Mouse (Mus musculus) limb, embryonic 11.5 days (tissue): ENCODE data around the gene Dpp9. TPM values are rescaled to one million over a fixed set of nuclear protein-coding genes. Genes with fewer than 3 reads are reported as not detected.
"Not testable (repeated sequence)": the region's sequence is repeated elsewhere in the genome, so short reads cannot be mapped to it uniquely, and the experiment has no call there.

Experiments used
- ATAC-seq: fragments of 200-750 bp; cut with Nextera tagmentation; 2 replicates; pipeline ENCODE4 v1.8.0; 2017; ENCODE audit warnings: low read depth; ENCODE audit not compliant: insufficient number of reproducible peaks, low FRiP score, low TSS enrichment
- DNase-seq: peaks from one replicate; pipeline ENCODE4 v3.0.0-alpha.2; 2015; ENCODE audit warnings: low spot score
- H3K27ac ChIP-seq: fragments of 300-500 bp; sonication (generic); replicated peaks from 2 replicates; pipeline ENCODE4 v1.5.1; 2014; ENCODE audit warnings: low read depth, mild to moderate bottlenecking, low read length
- H3K27me3 ChIP-seq: fragments of 300-500 bp; sonication (generic); 2 replicates; pipeline ENCODE4 v1.6.1; 2014; ENCODE audit warnings: mild to moderate bottlenecking, low read length, mixed read lengths; ENCODE audit not compliant: control insufficient read depth, insufficient read depth
- H3K36me3 ChIP-seq: fragments of 300-500 bp; sonication (generic); 2 replicates; pipeline ENCODE4 v1.6.1; 2014; ENCODE audit warnings: mild to moderate bottlenecking, low read length, moderate library complexity, mixed read lengths; ENCODE audit not compliant: control insufficient read depth, insufficient read depth
- H3K4me1 ChIP-seq: fragments of 300-500 bp; sonication (generic); 2 replicates; pipeline ENCODE4 v1.6.1; 2014; ENCODE audit warnings: low read length, mixed read lengths; ENCODE audit not compliant: control insufficient read depth, insufficient read depth
- H3K4me2 ChIP-seq: fragments of 300-500 bp; sonication (generic); 2 replicates; pipeline ENCODE4 v1.6.1; 2014; ENCODE audit warnings: low read depth, mild to moderate bottlenecking, moderate library complexity; ENCODE audit not compliant: severe bottlenecking
- H3K4me3 ChIP-seq: fragments of 300-500 bp; sonication (generic); 2 replicates; pipeline ENCODE4 v1.5.1; 2014; ENCODE audit warnings: low read depth, low read length
- H3K9ac ChIP-seq: fragments of 300-500 bp; sonication (generic); 2 replicates; pipeline ENCODE4 v1.6.1; 2014; ENCODE audit warnings: mild to moderate bottlenecking, low read length
- H3K9me3 ChIP-seq: fragments of 300-500 bp; sonication (generic); 2 replicates; pipeline ENCODE4 v1.6.1; 2016; ENCODE audit warnings: low read length; ENCODE audit not compliant: control insufficient read depth
- WGBS: fragments of 180-500 bp; shearing (Covaris S2); extraction: QIAGEN DNeasy Blood & Tissue Kit; methylation state at CpG from one replicate; pipeline ENCODE4 v1.1.7; 2014; 5-methylcytosine and 5-hydroxymethylcytosine counted together
- polyA plus RNA-seq: library from polyadenylated mRNA; unstranded; fragments of >200 nt; fragmentation: Nextera tagmentation; extraction: Ambion mirVana; gene quantifications from 2 replicates; pipeline ENCODE4 v1.2.1, GENCODE M21; 2014

The Dpp9 gene
- polyA plus RNA-seq, 1 experiment from 2014 or later, result 34.3 TPM

DNA sequence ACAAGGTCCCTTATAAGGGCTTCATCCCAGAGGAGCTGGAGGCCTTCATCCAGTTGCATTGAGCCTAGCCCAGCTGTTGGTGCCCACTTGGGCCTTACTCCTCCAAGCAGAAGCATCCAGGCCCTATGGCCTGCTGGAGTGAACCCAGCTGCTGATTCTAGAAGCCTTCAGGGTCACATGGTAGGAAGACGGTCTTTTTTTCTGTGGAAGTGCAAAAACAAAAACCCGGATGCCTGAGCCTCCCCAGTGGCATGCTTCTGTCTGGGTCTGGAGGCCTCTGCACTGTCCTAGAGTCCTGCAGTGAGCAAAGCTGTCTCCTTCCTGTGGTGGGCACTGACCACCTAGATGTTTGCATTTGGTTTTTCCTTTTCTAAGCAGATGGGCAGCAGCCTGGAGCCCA lies 40.1 kb upstream of the Dpp9 start:
- H3K36me3 ChIP-seq, result peaks cover 12% of the 10 kb centered on the region
- not testable (repeated sequence) for ATAC-seq, H3K27ac ChIP-seq, H3K27me3 ChIP-seq, DNase-seq, H3K4me2 ChIP-seq, H3K9ac ChIP-seq, H3K4me1 ChIP-seq, H3K4me3 ChIP-seq, H3K9me3 ChIP-seq
- 80% methylated on average over 2 of the region's 2 CpGs for WGBS

DNA sequence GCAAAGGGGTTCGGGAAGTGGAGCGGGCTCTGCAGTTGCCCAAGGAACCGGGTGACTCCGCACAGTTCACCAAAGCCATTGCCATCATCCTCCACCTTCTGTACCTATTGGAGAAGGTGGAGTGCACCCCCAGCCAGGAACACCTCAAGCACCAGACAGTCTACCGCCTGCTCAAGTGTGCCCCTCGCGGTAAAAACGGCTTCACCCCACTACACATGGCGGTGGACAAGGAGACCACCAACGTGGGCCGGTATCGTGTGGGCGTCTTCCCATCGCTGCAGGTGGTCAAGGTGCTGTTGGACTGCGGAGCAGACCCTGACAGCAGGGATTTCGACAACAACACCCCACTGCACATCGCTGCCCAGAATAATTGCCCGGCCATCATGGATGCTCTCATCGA lies 39.6 kb upstream of the Dpp9 start:
- not testable (repeated sequence) for ATAC-seq, H3K27ac ChIP-seq, H3K9me3 ChIP-seq, DNase-seq, H3K4me2 ChIP-seq, H3K4me3 ChIP-seq, H3K4me1 ChIP-seq, H3K9ac ChIP-seq, H3K27me3 ChIP-seq
- 94% methylated on average over 19 of the region's 19 CpGs for WGBS
- H3K36me3 ChIP-seq, result peaks cover 12% of the 10 kb centered on the region

DNA sequence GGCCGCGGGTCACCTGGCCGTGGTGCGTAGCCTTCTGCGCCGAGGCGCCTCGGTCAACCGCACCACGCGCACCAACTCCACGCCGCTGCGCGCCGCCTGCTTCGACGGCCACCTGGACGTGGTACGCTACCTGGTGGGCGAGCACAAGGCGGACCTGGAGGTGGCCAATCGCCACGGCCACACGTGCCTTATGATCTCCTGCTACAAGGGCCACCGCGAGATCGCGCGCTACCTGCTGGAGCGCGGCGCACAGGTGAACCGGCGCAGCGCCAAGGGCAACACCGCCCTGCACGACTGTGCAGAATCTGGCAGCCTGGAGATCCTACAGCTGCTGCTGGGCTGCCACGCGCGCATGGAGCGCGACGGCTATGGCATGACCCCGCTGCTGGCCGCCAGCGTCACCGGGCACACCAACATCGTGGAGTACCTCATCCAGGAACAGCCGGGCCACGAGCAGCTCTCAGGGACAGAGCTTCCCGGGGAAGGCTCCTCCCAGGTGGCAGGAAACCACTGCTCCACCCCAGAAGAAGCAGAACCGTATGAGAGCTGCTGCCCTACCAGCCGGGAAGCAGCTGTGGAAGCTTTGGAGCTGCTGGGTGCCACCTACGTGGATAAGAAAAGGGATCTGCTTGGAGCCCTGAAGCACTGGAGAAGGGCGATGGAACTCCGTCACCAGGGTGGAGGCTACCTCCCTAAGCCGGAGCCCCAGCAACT lies 38.6 kb upstream of the Dpp9 start:
- H3K4me1 ChIP-seq, result 0 out of 2 replicates have a peak, but pooled peaks cover 3% of the 10 kb centered on the region
- peak overlapping the region; percentile 43; the same call in 1 of the 2 replicates for H3K9ac ChIP-seq
- WGBS, result 10% methylated on average over 53 of the region's 58 CpGs
- H3K9me3 ChIP-seq, result no peaks in the 10 kb centered on the region
- DNase-seq, result no peak
- H3K4me2 ChIP-seq, result peak overlapping the region; percentile 90
- peaks cover 12% of the 10 kb centered on the region for H3K36me3 ChIP-seq
- H3K27ac ChIP-seq, result no peak overlapping the region
- H3K4me3 ChIP-seq, result peak overlapping the region; percentile 65
- no peaks in the 10 kb centered on the region for H3K27me3 ChIP-seq
- no peak for ATAC-seq

DNA sequence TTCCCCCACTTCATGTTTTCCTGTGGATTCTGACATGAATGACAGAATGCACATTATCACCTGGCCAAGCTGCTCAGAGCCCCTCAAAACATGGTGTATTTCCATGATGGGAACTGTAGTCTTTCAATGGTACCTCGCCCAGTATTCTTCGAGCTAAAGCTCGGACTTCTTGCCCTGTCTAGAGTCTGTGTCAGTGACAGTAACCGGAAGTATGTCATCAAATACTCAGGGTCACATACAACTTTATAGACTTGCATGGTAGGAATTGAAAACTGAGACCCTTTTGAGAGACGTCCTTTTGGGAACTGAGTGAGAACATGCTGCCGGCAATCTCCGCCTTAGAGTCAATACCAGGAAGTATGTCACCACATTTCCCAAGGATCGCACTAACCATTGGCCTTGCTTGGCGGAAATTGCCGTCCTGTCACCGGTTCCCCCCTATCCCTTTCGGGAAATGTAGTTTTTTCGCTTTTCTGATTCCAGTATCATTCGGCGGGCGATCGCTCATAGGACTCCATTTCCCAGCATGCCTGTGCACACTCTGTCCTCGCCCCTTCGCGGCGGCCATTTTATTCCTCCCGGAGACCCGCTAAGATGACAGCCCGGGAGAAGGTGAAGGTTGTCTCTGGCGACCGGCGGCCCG lies 37.7 kb upstream of the Dpp9 start, which contains the start of gene Fem1a:
Gene Fem1a (plus strand): TSS at position 572 of the 643 bp plus-strand sequence.
- DNase-seq, result peak; percentile 91
- under 1% methylated on average over 28 of the region's 28 CpGs for WGBS

DNA sequence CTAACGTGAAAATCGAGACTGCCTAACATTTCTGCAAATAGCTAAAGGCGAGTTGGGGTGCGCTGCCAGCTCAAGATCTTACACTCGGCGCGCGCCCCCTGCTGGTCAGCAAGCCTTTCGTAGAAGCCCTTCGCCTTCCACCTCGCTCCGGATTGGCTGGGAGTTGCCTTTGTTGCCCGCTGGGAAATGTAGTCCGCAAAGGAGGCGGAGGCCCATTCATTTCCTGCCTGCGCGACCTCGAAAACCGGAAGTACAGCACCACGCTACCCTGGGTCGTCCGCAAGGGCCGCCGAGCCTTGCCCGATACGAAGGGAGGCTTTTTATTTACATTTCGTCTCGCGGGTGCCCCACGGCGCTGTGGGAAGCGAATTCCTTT lies 37.1 kb upstream of the Dpp9 start:
- ATAC-seq (peak; percentile 83), DNase-seq (peak; percentile 99)
- H3K4me2 ChIP-seq, result peak overlapping the region; percentile 67
- H3K36me3 ChIP-seq, result peaks cover 4% of the 10 kb centered on the region; the same call in 1 of the 2 replicates
- WGBS, result under 1% methylated on average over 32 of the region's 32 CpGs
- no peaks in the 10 kb centered on the region for H3K27me3 ChIP-seq
- H3K4me1 ChIP-seq, result peaks cover 6% of the 10 kb centered on the region; the same call in 1 of the 2 replicates
- no peaks in the 10 kb centered on the region for H3K9me3 ChIP-seq
- peak overlapping the region; percentile 56; the same call in 1 of the 2 replicates for H3K27ac ChIP-seq
- H3K9ac ChIP-seq, result no peak overlapping the region
- H3K4me3 ChIP-seq, result peak overlapping the region; percentile 65

More for the DNA sequence above, 37.7 kb upstream of the Dpp9 start, which contains the start of gene Fem1a:
- H3K9ac ChIP-seq, result peak within 1 kb of the TSS; percentile 43; the same call in 1 of the 2 replicates
- peak within 1 kb of the TSS; percentile 65 for H3K4me3 ChIP-seq
- peak; percentile 90 for ATAC-seq
- H3K27ac ChIP-seq, result peak within 1 kb of the TSS; percentile 56; the same call in 1 of the 2 replicates
- peaks cover 8% of the 10 kb centered on the region for H3K36me3 ChIP-seq
- H3K27me3 ChIP-seq, result no peaks in the 10 kb centered on the region
- 0 out of 2 replicates have a peak, but pooled peaks cover 3% of the 10 kb centered on the region for H3K4me1 ChIP-seq
- no peaks in the 10 kb centered on the region for H3K9me3 ChIP-seq
- peak within 1 kb of the TSS; percentile 90 for H3K4me2 ChIP-seq

DNA sequence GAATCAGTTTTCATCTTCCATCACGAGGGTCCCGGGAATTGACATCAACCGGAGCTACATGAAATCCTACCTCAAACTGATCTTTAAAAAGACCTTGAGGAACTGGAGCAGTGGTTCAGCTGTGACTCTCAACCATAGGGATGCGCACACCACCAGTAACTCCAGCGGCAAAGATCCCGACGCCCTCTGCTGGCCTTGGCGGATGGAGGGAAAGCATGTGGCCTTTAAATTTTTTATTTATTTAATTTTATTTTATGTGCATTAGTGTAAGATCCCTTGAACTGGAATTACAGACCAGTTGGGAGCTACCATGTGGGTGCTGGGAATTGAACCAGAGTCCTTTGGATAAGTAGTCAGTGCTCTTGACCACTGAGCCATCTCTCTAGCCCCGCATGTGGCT lies 36.7 kb upstream of the Dpp9 start:
- Histone ChIP-seq H3K4me2 (peak overlapping the region; percentile 67), H3K27me3 (no peaks in the 10 kb centered on the region), H3K4me1 (peaks cover 8% of the 10 kb centered on the region; the same call in 1 of the 2 replicates), H3K36me3 (peaks cover 4% of the 10 kb centered on the region; the same call in 1 of the 2 replicates), H3K9ac (no peak overlapping the region; the same call in 1 of the 2 replicates), H3K9me3 (no peaks in the 10 kb centered on the region), H3K4me3 (peak overlapping the region; percentile 65), H3K27ac (peak overlapping the region; percentile 56; the same call in 1 of the 2 replicates)
- ATAC-seq (peak; percentile 3; the same call in 1 of the 2 replicates), DNase-seq (peak; percentile 68)
- 24% methylated on average over 9 of the region's 9 CpGs for WGBS

DNA sequence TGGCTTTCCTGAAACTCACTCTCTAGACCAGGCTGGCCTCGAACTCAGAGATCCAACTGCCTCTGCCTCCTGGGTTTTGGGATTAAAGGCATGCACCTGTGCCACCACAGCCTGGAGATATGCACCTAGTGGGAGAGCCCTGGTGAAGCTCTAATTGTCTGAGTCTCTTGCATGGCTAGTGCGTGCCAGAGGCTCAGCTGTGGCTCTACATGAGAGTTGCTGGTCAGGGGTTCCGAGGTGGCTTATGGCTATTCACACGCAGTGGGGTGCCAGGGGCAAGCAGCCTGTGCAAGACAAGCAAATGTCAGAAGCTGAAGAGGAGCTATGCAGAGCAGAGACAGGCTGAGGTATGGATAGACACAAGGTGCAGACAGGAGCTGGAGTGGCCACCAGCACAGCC lies 36.0 kb upstream of the Dpp9 start:
- H3K27me3 ChIP-seq, result no peaks in the 10 kb centered on the region
- H3K9ac ChIP-seq, result no peak overlapping the region
- WGBS, result 85% methylated on average over 4 of the region's 4 CpGs
- DNase-seq (no peak), ATAC-seq (no peak)
- no peak overlapping the region for H3K4me2 ChIP-seq
- no peak overlapping the region for H3K27ac ChIP-seq
- peaks cover 8% of the 10 kb centered on the region; the same call in 1 of the 2 replicates for H3K4me1 ChIP-seq
- peaks cover 4% of the 10 kb centered on the region; the same call in 1 of the 2 replicates for H3K36me3 ChIP-seq
- H3K9me3 ChIP-seq, result no peaks in the 10 kb centered on the region
- H3K4me3 ChIP-seq, result no peak overlapping the region

DNA sequence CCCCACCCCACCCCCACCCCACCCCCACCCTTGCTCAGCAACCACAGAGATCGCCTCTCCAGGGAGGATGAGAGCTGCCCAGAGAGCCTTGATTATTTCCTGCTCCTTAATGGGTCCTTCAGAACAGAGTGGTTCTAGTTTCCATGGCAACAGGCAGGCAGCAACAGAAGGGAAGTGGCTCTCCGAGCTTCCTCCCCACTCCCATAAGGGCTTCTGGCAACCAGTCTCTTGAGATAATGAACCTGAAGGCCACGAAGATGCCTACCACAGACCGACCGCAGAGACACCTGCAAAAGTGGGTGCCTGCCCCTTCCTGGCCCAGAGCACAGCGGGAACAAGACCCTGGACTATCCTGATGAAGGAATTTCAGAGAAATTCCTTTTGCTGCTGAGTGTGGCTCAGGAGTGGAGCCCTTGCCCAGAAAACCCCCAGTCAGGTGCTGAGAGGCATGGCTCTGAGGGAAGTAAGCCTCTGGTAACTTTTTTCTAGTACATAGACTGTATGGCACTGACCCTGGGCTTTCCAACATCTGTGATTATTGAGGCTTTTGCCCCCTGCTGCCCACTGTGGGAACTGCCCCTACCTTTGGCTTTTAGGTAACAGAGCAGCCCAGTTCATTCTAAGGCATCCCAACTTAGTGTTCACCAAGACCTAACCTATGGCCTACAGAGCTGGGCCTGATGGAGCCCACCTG lies 32.6 kb upstream of the Dpp9 start:
- no peak for ATAC-seq
- Histone ChIP-seq H3K27ac (0 out of 2 replicates have a peak overlapping the region, but pooled peaks have one; percentile 2), H3K4me3 (no peak overlapping the region)

More for the DNA sequence above, 32.6 kb upstream of the Dpp9 start:
- Histone ChIP-seq H3K9ac (no peak overlapping the region), H3K9me3 (no peaks in the 10 kb centered on the region), H3K4me1 (peaks cover 5% of the 10 kb centered on the region; the same call in 1 of the 2 replicates), H3K4me2 (no peak overlapping the region), H3K36me3 (no peaks in the 10 kb centered on the region), H3K27me3 (no peaks in the 10 kb centered on the region)
- peak; percentile 82 for DNase-seq
- WGBS, result 27% methylated on average over 6 of the region's 6 CpGs
